Mouse (Mus musculus) heart, postnatal 0 days (tissue): ENCODE results near the gene Nup107. TPM values are rescaled to one million over a fixed set of nuclear protein-coding genes. Genes with fewer than 3 reads are reported as not detected.

Source experiments
- ATAC-seq: fragments of 200-750 bp; cut with Nextera tagmentation; 2 replicates; pipeline ENCODE4 v1.8.0; 2017; ENCODE audit warnings: low read depth, moderate number of reproducible peaks, moderate library complexity; ENCODE audit not compliant: insufficient read depth
- DNase-seq: peaks from one replicate; pipeline ENCODE4 v3.0.0-alpha.2; 2016; ENCODE audit warnings: low spot score
- H3K27ac ChIP-seq: fragments of 300-500 bp; sonication (generic); 2 replicates; pipeline ENCODE4 v1.5.1; 2014; ENCODE audit warnings: low read depth, mild to moderate bottlenecking
- H3K27me3 ChIP-seq: fragments of 300-500 bp; sonication (generic); 2 replicates; pipeline ENCODE4 v1.6.1; 2014; ENCODE audit warnings: low read length, mixed read lengths; ENCODE audit not compliant: control insufficient read depth, insufficient read depth
- H3K36me3 ChIP-seq: fragments of 300-500 bp; sonication (generic); replicated peaks from 2 replicates; pipeline ENCODE4 v1.6.1; 2014; ENCODE audit warnings: low read length, mixed read lengths; ENCODE audit not compliant: control insufficient read depth, insufficient read depth
- H3K4me1 ChIP-seq: fragments of 300-500 bp; sonication (generic); 2 replicates; pipeline ENCODE4 v1.6.1; 2014; ENCODE audit warnings: antibody characterized with exemption; ENCODE audit not compliant: control insufficient read depth, insufficient read depth
- H3K4me2 ChIP-seq: fragments of 300-500 bp; sonication (generic); 2 replicates; pipeline ENCODE4 v1.6.1; 2014; ENCODE audit warnings: low read depth, mild to moderate bottlenecking, low read length, moderate library complexity
- H3K4me3 ChIP-seq: fragments of 300-500 bp; sonication (generic); 2 replicates; pipeline ENCODE4 v1.5.1; 2014; ENCODE audit warnings: low read depth, low read length
- H3K9ac ChIP-seq: fragments of 300-500 bp; sonication (generic); replicated peaks from 2 replicates; pipeline ENCODE4 v1.6.1; 2014; ENCODE audit warnings: low read depth, low read length, mixed read lengths
- H3K9me3 ChIP-seq: fragments of 300-500 bp; sonication (generic); replicated peaks from 2 replicates; pipeline ENCODE4 v1.6.1; 2016; ENCODE audit warnings: low read length; ENCODE audit not compliant: control insufficient read depth
- CTCF ChIP-seq: IDR thresholded peaks from 2 replicates; pipeline ENCODE4 v1.5.1; 2016; ENCODE audit warnings: antibody characterized with exemption, control low read depth, low read depth
- EP300 ChIP-seq: IDR thresholded peaks from 2 replicates; pipeline ENCODE4 v1.6.1; 2016; ENCODE audit warnings: antibody characterized with exemption, low read depth
- whole genome bisulfite sequencing: fragments of 180-500 bp; shearing (Covaris S2); extraction: QIAGEN DNeasy Blood & Tissue Kit; methylation state at CpG from one replicate; pipeline ENCODE4 v1.1.7; 2014; 5-methylcytosine and 5-hydroxymethylcytosine counted together
- polyA plus RNA-seq: library from polyadenylated mRNA; unstranded; fragments of >200 nt; fragmentation: Nextera tagmentation; extraction: Ambion mirVana; gene quantifications from 2 replicates; pipeline ENCODE4 v1.2.1, GENCODE M21; 2015
- total RNA-seq: library from RNA; depleted of rRNA; stranded (reverse); fragments of >200 nt; gene quantifications from 2 replicates; pipeline ENCODE4 v1.2.3, GENCODE M21; 2014; ENCODE audit warnings: low replicate concordance; rRNA removed

Nup107 gene
- total and polyA plus RNA-seq, 2 experiments from 2014 or later = 18.6 to 23.6 TPM

DNA sequence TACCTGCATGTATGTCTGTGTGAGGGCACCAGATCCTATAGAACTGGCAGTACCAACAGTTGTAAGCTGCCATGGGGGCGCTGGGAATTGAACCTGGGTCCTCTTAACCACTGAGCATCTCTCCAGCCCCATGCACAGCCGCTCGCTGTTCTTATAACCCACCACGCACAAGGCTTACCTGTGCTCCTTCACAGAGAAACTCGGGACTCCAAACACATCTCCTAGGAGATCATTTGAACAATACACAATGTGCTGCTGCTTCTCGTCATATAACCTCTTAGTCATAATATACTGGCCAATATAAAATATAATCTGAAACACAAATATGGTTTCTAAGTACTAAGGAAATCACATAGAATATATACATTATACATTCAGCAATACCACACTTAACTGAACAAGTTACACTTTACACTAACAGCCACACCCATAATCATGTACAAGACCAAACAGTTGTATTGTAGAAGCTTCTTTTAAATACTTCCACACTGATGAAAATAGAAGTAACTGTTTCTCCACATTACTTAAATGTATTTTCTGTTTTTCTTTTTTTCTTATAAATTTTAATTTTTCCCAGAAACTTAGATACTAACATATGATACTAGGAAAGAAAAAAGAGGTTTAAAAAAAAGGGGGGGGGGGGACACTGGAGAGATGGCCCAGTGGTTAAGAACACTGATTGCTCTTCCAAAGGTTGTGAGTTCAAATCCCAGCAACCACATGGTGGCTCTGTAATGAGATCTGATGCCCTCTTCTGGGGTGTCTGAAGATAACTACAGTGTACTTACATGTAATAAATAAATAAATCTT lies 90.3 kb downstream of the Nup107 start:
- H3K27me3 ChIP-seq = no peaks in the 10 kb centered on the region
- H3K4me1 ChIP-seq = peaks cover 4% of the 10 kb centered on the region; the same call in 1 of the 2 replicates
- no peaks in the 10 kb centered on the region for H3K9me3 ChIP-seq
- H3K9ac ChIP-seq = no peak overlapping the region
- WGBS = 96% methylated on average over 6 of the region's 6 CpGs
- H3K4me2 ChIP-seq = no peak overlapping the region
- TF ChIP-seq CTCF (no peak), EP300 (no peak)
- peaks cover 90% of the 10 kb centered on the region for H3K36me3 ChIP-seq
- DNase-seq (no peak), ATAC-seq (no peak)
- H3K4me3 ChIP-seq = no peak overlapping the region
- H3K27ac ChIP-seq = no peak overlapping the region

DNA sequence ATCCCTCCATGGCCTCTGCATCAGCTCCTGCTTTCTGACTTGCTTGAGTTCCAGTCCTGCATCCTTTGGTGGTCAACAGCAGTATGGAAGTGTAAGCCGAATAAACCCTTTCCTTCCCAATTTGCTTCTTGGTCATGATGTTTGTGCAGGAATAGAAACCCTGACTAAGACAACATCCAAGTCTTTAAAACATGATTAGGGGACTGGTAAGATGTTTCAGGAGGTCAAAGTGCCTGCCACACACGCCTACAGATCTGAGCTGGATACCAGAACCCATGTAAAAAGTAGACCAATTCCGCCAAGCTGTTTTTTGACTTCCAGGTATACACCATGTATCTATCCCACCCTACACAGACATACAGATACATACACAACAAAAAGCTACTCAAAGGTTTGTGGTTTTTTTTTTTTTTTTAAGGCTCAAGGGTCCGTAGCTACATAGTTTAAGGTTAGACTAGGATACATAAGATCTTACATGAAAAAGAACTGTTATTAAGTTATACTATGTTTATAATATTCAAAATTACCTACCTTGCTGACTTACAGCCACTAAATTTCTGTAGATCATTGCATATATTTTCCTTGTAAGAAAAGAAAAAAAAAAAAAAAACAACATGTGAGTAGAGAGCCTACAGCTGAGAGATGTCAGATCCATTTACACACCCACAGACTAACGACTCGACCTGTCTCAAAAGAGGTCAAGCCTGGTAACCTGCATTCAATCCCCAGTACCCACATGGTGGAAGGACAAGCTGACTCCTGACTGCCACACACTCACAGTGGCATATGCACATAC lies 91.3 kb downstream of the Nup107 start:
- Histone ChIP-seq H3K9me3 (no peaks in the 10 kb centered on the region), H3K36me3 (peaks cover 94% of the 10 kb centered on the region), H3K4me3 (no peak overlapping the region), H3K4me2 (no peak overlapping the region), H3K4me1 (no peaks in the 10 kb centered on the region), H3K9ac (no peak overlapping the region), H3K27me3 (no peaks in the 10 kb centered on the region), H3K27ac (no peak overlapping the region)
- no peak for DNase-seq
- ATAC-seq = no peak
- WGBS = 88% methylated on average over 6 of the region's 6 CpGs
- TF ChIP-seq EP300 (no peak), CTCF (no peak)

Other genes with a start within 250 kb of the Nup107 start
- gene Cpm, start 163.2 kb downstream of the Nup107 start, total RNA-seq = 0.53 and 4.7 TPM in 2 replicates
- gene Cpm, start 163.2 kb downstream of the Nup107 start, polyA plus RNA-seq = 2.0 and 2.1 TPM in 2 replicates
- gene Mdm2, start 81.9 kb downstream of the Nup107 start, total RNA-seq = 47.3 and 93.0 TPM in 2 replicates
- gene Mdm2, start 81.9 kb downstream of the Nup107 start, polyA plus RNA-seq = 27.1 and 31.3 TPM in 2 replicates
- 5.1 and 6.8 TPM in 2 replicates for gene Slc35e3, start 46.3 kb downstream of the Nup107 start, total RNA-seq
- gene Slc35e3, start 46.3 kb downstream of the Nup107 start, polyA plus RNA-seq = 4.1 and 4.2 TPM in 2 replicates
- gene Rap1b, start 53.3 kb upstream of the Nup107 start, total RNA-seq = 46.1 and 52.8 TPM in 2 replicates
- 99.0 and 105 TPM in 2 replicates for gene Rap1b, start 53.3 kb upstream of the Nup107 start, polyA plus RNA-seq